Mouse (Mus musculus) lung, adult 2 months (tissue): ENCODE measurements around the gene Ostf1. TPM values are rescaled to one million over a fixed set of nuclear protein-coding genes. Genes with fewer than 3 reads are reported as not detected.

Experiments
- DNase-seq: peaks from one replicate; pipeline ENCODE4 v3.0.0; 2022
- H3K4me1 ChIP-seq: fragments of 200-500 bp; 2 replicates; pipeline ENCODE4 v1.6.1; 2011; ENCODE audit warnings: low read length; ENCODE audit not compliant: control insufficient read depth, insufficient read depth
- H3K4me3 ChIP-seq: fragments of 200-500 bp; replicated peaks from 2 replicates; pipeline ENCODE3; 2011; ENCODE audit warnings: low read depth, mild to moderate bottlenecking, control low read depth, low read length; ENCODE audit errors: extremely low read depth
- CTCF ChIP-seq: fragments of 200-500 bp; IDR thresholded peaks from 2 replicates; pipeline ENCODE4 v1.5.1; 2011; ENCODE audit warnings: mild to moderate bottlenecking, low read length, control low read depth; ENCODE audit not compliant: insufficient read depth
- POLR2A ChIP-seq: fragments of 200-500 bp; IDR thresholded peaks from 2 replicates; pipeline ENCODE4 v1.6.1; 2011; ENCODE audit warnings: low read depth, mild to moderate bottlenecking, control low read depth, low read length, borderline replicate concordance; ENCODE audit errors: extremely low read depth
- WGBS: fragments of 180-500 bp; shearing (Covaris S2); methylation state at CpG from one replicate; pipeline ENCODE4 v1.1.7; 2018; 5-methylcytosine and 5-hydroxymethylcytosine counted together
- polyA plus RNA-seq: library from polyadenylated mRNA; depleted of rRNA; stranded (reverse); fragments of >200 nt; gene quantifications from 2 replicates; pipeline ENCODE4 v1.2.3, GENCODE M21; 2012

Gene Ostf1
- polyA plus RNA-seq, 1 experiment: 79.7 TPM

DNA sequence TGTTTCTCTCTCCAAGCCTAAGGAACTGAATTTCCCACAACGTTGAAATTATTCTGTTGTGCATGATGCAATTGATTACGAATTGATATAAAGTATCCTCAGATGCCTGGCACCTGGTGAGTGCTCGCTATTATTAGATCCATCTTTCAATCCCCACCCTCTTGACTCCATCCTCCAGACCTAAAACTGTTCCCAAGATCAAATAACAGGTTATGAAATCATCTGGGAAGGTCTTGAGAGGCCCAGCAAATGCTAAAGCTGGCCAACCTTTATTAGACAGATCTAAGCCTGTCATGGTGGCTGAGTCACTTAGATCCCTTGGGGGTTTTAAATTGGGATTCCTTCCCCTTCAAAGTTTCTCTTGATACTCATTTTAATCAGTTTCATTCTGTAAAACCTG, 28.8 kb upstream of the Ostf1 start:
- TF ChIP-seq POLR2A (no peak), CTCF (no peak)
- Histone ChIP-seq H3K4me3 (no peak overlapping the region), H3K4me1 (no peaks in the 10 kb centered on the region)
- no peak for DNase-seq
- 70% methylated on average over 3 of the region's 3 CpGs for WGBS

DNA sequence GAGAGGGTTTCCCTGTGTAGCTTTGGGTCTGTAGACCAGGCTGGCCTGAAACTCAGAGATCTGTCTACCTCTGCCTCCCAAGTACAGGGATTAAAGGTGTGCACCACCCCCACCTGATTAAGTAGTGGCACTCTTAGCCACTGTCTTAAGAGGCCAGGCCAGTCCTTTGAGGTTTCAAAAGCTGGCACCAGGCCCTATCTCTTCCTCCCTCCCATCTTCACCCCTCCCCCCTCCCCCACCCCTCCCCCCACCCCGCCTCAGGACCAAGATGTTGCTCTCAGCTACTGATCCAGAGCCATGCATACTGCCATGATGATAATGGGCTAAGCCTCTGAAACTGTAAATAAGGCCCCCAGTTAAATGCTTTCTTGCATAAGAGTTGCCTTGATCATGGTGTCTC, 27.7 kb upstream of the Ostf1 start:
- WGBS: 60% methylated on average over 1 of the region's 1 CpGs
- DNase-seq: no peak
- TF ChIP-seq CTCF: no peak
- TF ChIP-seq POLR2A: no peak
- Histone ChIP-seq H3K4me1 (no peaks in the 10 kb centered on the region), H3K4me3 (no peak overlapping the region)

DNA sequence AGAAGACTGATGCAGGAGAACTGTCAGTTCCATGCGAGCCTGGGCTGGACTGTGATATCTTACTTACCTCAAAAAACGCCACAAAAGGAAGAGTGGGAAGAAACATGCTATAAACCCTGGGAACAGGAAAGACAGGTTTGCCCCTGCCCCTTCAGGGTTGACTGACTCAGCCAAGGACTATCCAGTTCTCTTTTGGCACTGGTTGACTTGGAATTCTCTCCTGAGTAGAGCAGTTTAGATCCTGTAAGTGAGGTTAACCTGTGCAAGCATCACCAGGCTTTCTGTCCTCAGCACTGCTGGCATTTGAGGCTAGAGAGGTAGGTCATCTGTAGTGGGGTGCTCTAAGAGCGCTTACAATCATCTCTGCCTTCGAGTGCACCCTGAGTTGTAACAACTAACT, 26.9 kb upstream of the Ostf1 start:
- H3K4me3 ChIP-seq: no peak overlapping the region
- H3K4me1 ChIP-seq: no peaks in the 10 kb centered on the region
- no peak for TF ChIP-seq CTCF
- no peak for TF ChIP-seq POLR2A
- 65% methylated on average over 4 of the region's 4 CpGs for WGBS
- no peak for DNase-seq

DNA sequence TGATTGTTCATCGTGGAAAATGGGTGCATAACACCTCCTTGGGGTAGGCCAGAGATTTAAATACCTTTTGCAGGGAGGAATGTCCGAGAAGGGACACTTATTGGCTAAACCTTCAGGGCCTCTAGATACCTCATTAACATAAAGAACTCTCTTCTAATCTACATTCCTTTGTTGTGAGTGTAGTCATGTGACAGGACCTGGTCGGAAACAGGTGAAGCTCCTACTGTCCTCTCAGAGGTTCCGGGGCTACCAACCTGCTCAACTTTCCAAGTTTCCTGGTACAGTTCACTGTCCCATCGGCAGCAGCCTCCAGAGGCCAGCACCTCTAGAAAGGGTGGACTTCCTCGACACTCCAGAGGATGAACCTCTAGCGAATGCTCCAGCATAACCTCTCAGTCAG, 24.4 kb upstream of the Ostf1 start:
- Histone ChIP-seq H3K4me3 (no peak overlapping the region), H3K4me1 (no peaks in the 10 kb centered on the region)
- no peak for DNase-seq
- 81% methylated on average over 7 of the region's 7 CpGs for WGBS
- TF ChIP-seq CTCF (no peak), POLR2A (no peak)

DNA sequence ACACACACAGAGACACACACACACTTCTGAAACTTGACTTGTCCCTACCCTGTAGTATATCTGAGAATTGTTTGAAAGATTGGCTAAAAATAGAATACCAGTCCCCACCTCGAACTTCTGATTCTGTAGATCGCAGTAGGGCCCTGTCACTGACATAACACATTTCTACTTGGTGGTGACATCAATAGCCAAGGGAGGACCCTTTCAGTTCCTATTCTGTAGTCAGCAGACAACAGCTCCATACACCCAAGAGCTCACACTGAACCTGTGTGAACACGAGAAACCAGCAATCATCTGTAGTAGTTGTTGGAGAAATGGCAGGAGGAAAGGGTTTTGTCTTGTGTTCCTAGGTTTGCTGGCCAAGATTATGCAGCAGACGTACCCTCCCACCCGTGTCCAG, 23.4 kb upstream of the Ostf1 start:
- TF ChIP-seq CTCF (no peak), POLR2A (no peak)
- Histone ChIP-seq H3K4me3 (no peak overlapping the region), H3K4me1 (no peaks in the 10 kb centered on the region)
- WGBS: 63% methylated on average over 5 of the region's 5 CpGs
- DNase-seq: no peak

DNA sequence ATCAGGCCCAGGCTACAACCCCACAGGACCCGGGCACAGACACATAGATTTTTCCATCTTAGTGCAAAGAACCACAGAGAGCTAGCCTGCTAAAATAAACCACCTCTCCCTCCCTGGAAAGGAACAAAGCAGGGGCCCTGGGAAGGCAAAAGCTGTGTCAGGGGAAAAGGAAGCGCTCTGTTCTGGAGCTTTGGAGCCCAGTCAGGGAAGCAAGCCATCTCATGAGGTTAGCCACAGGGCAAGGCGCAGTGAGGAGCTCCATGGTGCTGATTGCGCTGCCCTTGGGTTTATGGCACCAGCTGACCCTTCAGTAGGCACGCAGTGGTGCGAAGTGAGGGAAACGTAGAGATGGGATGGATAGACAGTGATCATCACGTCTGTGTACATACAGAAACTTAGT, 22.7 kb upstream of the Ostf1 start:
- no peak overlapping the region for H3K4me3 ChIP-seq
- TF ChIP-seq CTCF (no peak), POLR2A (no peak)
- no peak for DNase-seq
- 83% methylated on average over 8 of the region's 8 CpGs for WGBS
- H3K4me1 ChIP-seq: no peaks in the 10 kb centered on the region

DNA sequence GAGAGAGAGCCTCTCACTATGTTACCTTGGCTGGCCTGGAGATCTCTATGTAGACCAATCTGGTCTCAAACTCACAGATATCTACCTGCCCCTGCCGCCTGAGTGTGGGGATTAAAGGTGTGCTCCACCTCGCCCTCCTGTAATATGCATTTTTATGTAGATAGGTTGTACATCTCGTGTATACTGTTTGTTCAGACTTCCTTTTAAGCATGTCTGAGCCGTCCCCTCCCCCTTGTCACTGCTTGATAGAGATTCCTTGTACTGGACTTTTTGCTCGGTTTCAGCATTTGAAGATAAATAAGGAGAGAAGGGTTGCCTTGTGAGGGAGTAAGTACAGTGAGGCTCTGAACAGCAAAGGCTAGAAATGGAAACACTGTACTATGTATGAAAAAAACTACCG, 21.4 kb upstream of the Ostf1 start:
- WGBS: 80% methylated on average over 6 of the region's 6 CpGs
- H3K4me3 ChIP-seq: no peak overlapping the region
- no peak for DNase-seq
- H3K4me1 ChIP-seq: no peaks in the 10 kb centered on the region
- TF ChIP-seq POLR2A (no peak), CTCF (no peak)

DNA sequence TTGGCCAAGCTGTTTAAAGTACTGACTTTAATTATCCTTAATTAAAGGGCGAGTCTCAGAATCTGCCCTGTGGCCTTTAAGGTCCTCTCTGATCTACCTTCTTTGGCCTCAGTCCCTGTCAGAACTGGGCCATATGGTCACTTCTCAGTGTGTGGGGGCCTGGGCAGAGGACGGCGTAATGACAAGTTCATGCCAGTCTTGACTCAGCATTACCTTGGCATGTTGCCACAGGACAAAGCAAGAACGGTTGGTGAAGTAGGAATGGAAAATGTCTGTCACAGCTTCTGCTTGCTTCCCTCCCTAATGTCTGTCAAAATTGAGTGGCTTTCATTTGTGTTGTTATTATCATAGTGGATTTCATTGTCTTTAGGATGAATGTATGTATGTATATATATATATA, 21.0 kb upstream of the Ostf1 start:
- Histone ChIP-seq H3K4me3 (no peak overlapping the region), H3K4me1 (no peaks in the 10 kb centered on the region)
- TF ChIP-seq CTCF (no peak), POLR2A (no peak)
- WGBS: 62% methylated on average over 4 of the region's 4 CpGs
- DNase-seq: no peak

DNA sequence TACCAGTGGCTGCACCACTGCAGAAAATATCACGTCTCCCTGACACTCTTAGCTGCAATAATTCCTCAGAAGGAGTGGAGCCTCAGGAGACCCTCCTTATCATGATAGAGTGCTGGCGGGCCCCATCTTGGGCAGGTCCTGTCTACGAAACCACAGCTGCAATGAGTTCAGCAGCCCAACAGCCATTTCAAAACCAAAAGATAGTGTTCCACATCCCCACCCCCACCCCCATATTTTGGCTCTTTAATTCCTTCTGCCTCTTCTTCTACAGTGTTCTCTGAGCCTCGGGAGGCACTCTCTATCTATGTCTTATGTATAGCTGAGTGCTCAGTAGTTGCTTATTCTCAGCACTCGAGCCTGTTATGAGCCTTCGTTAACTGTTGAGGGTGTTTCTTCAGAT, 18.9 kb upstream of the Ostf1 start:
- TF ChIP-seq POLR2A: no peak
- TF ChIP-seq CTCF: no peak
- no peaks in the 10 kb centered on the region for H3K4me1 ChIP-seq
- 78% methylated on average over 6 of the region's 6 CpGs for WGBS
- DNase-seq: no peak
- no peak overlapping the region for H3K4me3 ChIP-seq

DNA sequence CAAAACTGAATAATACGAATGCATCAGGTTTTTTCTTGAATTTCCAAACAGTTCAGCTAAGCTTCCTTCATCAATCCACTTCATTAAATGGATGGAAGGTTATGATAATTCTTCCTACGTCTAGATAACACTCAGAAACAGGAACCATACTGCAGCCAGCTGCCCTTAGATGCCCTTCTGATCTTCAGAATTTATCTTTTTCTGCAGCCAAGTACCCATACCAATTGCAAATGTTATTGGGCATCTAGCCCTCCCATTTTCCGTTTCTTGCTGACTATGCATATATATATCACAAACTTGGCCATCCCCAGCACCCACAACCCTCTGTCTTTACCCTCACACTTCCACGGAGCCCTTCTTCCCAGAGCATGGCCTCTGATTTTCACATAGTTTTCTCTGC, 18.3 kb upstream of the Ostf1 start:
- 77% methylated on average over 4 of the region's 4 CpGs for WGBS
- TF ChIP-seq POLR2A (no peak), CTCF (no peak)
- Histone ChIP-seq H3K4me3 (no peak overlapping the region), H3K4me1 (no peaks in the 10 kb centered on the region)
- DNase-seq: no peak

DNA sequence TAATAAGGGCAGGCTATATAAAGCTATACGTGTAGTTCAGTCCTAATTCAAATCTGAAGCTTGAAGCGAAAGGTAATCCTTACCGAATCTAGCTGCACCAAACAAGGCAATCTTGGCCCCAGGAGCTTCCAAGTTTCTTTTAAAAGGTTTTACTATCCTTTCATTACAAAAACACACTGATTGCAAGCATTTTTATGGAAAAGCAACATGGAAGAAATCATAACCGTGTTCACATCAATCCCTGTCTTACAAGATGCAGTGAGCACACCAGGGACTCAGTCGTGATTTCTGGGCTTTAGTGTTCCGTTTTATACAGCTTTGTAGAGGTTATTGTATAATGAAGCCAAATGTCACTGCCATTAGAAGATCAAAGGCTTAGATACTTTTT, 16.9 kb upstream of the Ostf1 start:
- 89% methylated on average over 6 of the region's 6 CpGs for WGBS
- no peak for DNase-seq
- TF ChIP-seq CTCF (no peak), POLR2A (no peak)
- no peaks in the 10 kb centered on the region for H3K4me1 ChIP-seq
- H3K4me3 ChIP-seq: no peak overlapping the region
